Mouse (Mus musculus) limb, embryonic 14.5 days (tissue): ENCODE data around the gene Med13l. TPM values are rescaled to one million over a fixed set of nuclear protein-coding genes. Genes with fewer than 3 reads are reported as not detected.

ENCODE experiments used
- ATAC-seq: fragments of 200-750 bp; cut with Nextera tagmentation; 2 replicates; pipeline ENCODE4 v1.8.0; 2017; ENCODE audit warnings: low read depth, moderate number of reproducible peaks, moderate TSS enrichment; ENCODE audit not compliant: low FRiP score
- DNase-seq: peaks from one replicate; pipeline ENCODE4 v3.0.0-alpha.2; 2015; ENCODE audit warnings: low spot score
- H3K27ac ChIP-seq: fragments of 300-500 bp; sonication (generic); replicated peaks from 2 replicates; pipeline ENCODE4 v1.5.1; 2014; ENCODE audit warnings: low read depth, mild to moderate bottlenecking, low read length, moderate library complexity, mixed read lengths
- H3K27me3 ChIP-seq: fragments of 300-500 bp; sonication (generic); 2 replicates; pipeline ENCODE4 v1.6.1; 2014; ENCODE audit warnings: low read length, mixed read lengths; ENCODE audit not compliant: control insufficient read depth, insufficient read depth
- H3K36me3 ChIP-seq: fragments of 300-500 bp; sonication (generic); 2 replicates; pipeline ENCODE4 v1.6.1; 2014; ENCODE audit warnings: mild to moderate bottlenecking, low read length, moderate library complexity, mixed read lengths; ENCODE audit not compliant: control insufficient read depth, insufficient read depth
- H3K4me1 ChIP-seq: fragments of 300-500 bp; sonication (generic); 2 replicates; pipeline ENCODE4 v1.6.1; 2014; ENCODE audit warnings: antibody characterized with exemption, low read length, mixed read lengths; ENCODE audit not compliant: control insufficient read depth, insufficient read depth
- H3K4me2 ChIP-seq: fragments of 300-500 bp; sonication (generic); replicated peaks from 2 replicates; pipeline ENCODE4 v1.6.1; 2014; ENCODE audit warnings: low read depth, mild to moderate bottlenecking, low read length, moderate library complexity; ENCODE audit not compliant: severe bottlenecking
- H3K4me3 ChIP-seq: fragments of 300-500 bp; sonication (generic); replicated peaks from 2 replicates; pipeline ENCODE4 v1.5.1; 2014; ENCODE audit warnings: low read length
- H3K9ac ChIP-seq: fragments of 300-500 bp; sonication (generic); 2 replicates; pipeline ENCODE4 v1.6.1; 2014; ENCODE audit warnings: mild to moderate bottlenecking, low read depth, low read length, moderate library complexity; ENCODE audit not compliant: severe bottlenecking
- H3K9me3 ChIP-seq: fragments of 300-500 bp; sonication (generic); 2 replicates; pipeline ENCODE4 v1.6.1; 2016; ENCODE audit warnings: low read length; ENCODE audit not compliant: control insufficient read depth
- POLR2A ChIP-seq: fragments of 200-500 bp; IDR thresholded peaks from 2 replicates; pipeline ENCODE4 v1.8.0; 2012; ENCODE audit warnings: inconsistent platforms, mild to moderate bottlenecking, moderate library complexity, borderline replicate concordance; ENCODE audit not compliant: insufficient read depth, insufficient read length; ENCODE audit errors: extremely low read depth
- WGBS: fragments of 180-500 bp; shearing (Covaris S2); extraction: QIAGEN DNeasy Blood & Tissue Kit; methylation state at CpG from one replicate; pipeline ENCODE4 v1.1.7; 2014; 5-methylcytosine and 5-hydroxymethylcytosine counted together
- polyA plus RNA-seq, 2 experiments: library from polyadenylated mRNA; depleted of rRNA in 1 of 2; stranded (reverse) in 1 of 2; unstranded in 1 of 2; fragments of >200 nt; fragmentation: Nextera tagmentation in 1 of 2; extraction: Ambion mirVana in 1 of 2; gene quantifications; 2 replicates each; pipeline versions ENCODE4 v1.2.1 to v1.2.3; 2012 to 2014

The Med13l gene
- polyA plus RNA-seq, 2 experiments, result 17.8 to 19.8 TPM

- ATAC-seq (no peak), DNase-seq (no peak)
- no peaks in the 10 kb centered on the region for H3K4me1 ChIP-seq
- no peaks in the 10 kb centered on the region for H3K9me3 ChIP-seq
- H3K27ac ChIP-seq, result no peak overlapping the region
- H3K36me3 ChIP-seq, result peaks cover 85% of the 10 kb centered on the region
- no peak overlapping the region for H3K9ac ChIP-seq
- WGBS, result 85% methylated on average over 10 of the region's 10 CpGs
- H3K27me3 ChIP-seq, result no peaks in the 10 kb centered on the region
- TF ChIP-seq POLR2A, result no peak
- H3K4me3 ChIP-seq, result no peak overlapping the region
- H3K4me2 ChIP-seq, result no peak overlapping the region
Measured at GRCm38 (mm10) chr5:118725886-118726505, 165.5 kb downstream of the Med13l start.

- Histone ChIP-seq H3K4me2 (no peak overlapping the region), H3K9me3 (no peaks in the 10 kb centered on the region), H3K27me3 (no peaks in the 10 kb centered on the region), H3K36me3 (peaks cover 83% of the 10 kb centered on the region), H3K4me3 (no peak overlapping the region), H3K9ac (no peak overlapping the region), H3K4me1 (no peaks in the 10 kb centered on the region), H3K27ac (no peak overlapping the region)
- TF ChIP-seq POLR2A, result no peak
- 76% methylated on average over 16 of the region's 16 CpGs for WGBS
- ATAC-seq (no peak), DNase-seq (no peak)
Measured at GRCm38 (mm10) chr5:118727336-118727735, 166.9 kb downstream of the Med13l start.

GRCm38 (mm10) chr5:118732221-118732620, 171.7 kb downstream of the Med13l start:
- H3K4me3 ChIP-seq, result no peak overlapping the region
- H3K27me3 ChIP-seq, result no peaks in the 10 kb centered on the region
- H3K9me3 ChIP-seq, result no peaks in the 10 kb centered on the region
- DNase-seq (no peak), ATAC-seq (no peak)
- no peak overlapping the region for H3K4me2 ChIP-seq
- H3K4me1 ChIP-seq, result no peaks in the 10 kb centered on the region
- WGBS, result 52% methylated on average over 3 of the region's 3 CpGs
- no peak overlapping the region for H3K9ac ChIP-seq
- peaks cover 73% of the 10 kb centered on the region for H3K36me3 ChIP-seq
- no peak for TF ChIP-seq POLR2A
- H3K27ac ChIP-seq, result no peak overlapping the region

GRCm38 (mm10) chr5:118732651-118733050, 172.2 kb downstream of the Med13l start:
- DNase-seq (no peak), ATAC-seq (no peak)
- H3K27ac ChIP-seq, result no peak overlapping the region
- 86% methylated on average over 8 of the region's 8 CpGs for WGBS
- no peak overlapping the region for H3K9ac ChIP-seq
- H3K4me1 ChIP-seq, result no peaks in the 10 kb centered on the region
- H3K4me2 ChIP-seq, result no peak overlapping the region
- TF ChIP-seq POLR2A, result no peak
- H3K36me3 ChIP-seq, result peaks cover 70% of the 10 kb centered on the region
- no peaks in the 10 kb centered on the region for H3K27me3 ChIP-seq
- no peaks in the 10 kb centered on the region for H3K9me3 ChIP-seq
- no peak overlapping the region for H3K4me3 ChIP-seq

- Histone ChIP-seq H3K9ac (no peak overlapping the region), H3K4me2 (no peak overlapping the region), H3K36me3 (peaks cover 70% of the 10 kb centered on the region), H3K4me3 (no peak overlapping the region), H3K27ac (no peak overlapping the region), H3K9me3 (no peaks in the 10 kb centered on the region), H3K4me1 (no peaks in the 10 kb centered on the region), H3K27me3 (no peaks in the 10 kb centered on the region)
- WGBS, result 93% methylated on average over 4 of the region's 4 CpGs
- ATAC-seq, result no peak
- DNase-seq, result no peak
- TF ChIP-seq POLR2A, result no peak
Measured at GRCm38 (mm10) chr5:118733566-118733965, 173.1 kb downstream of the Med13l start.
